In the genomic region with DNA sequence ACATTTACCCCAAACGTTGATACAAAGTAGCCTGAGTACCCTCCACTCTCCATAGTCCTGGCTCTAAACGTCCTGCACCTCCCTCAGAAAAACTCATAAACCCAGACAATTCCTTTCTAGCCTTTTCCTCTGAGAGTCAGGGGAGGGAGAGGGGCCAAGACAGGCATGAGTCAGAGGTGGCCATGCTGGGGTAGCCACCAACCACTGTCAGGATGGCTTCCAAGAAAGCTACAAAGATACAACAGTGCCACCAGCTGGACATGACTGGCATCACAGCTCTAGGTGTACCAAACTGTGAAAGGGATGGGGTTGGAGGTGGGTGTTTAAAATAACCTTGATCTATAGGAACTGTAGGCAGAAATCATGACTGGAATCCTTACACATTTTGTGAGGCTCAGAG, we compare ENCODE assay signal across 8 mouse cellular contexts.
A peak's percentile ranks its signal among the peaks of the same experiment; 100 is the strongest.
DNase-seq lines count a peak whose midpoint lies in the region; ATAC-seq and TF ChIP-seq lines count a peak whose summit lies in the region.

No protein-coding gene starts in this region.

- H3K9ac ChIP-seq in kidney, embryonic 15.5 days = no peak overlapping the region
- H3K9ac ChIP-seq in ES-Bruce4 (ENCODE audit: low read depth, poor library complexity, severe bottlenecking) = no peak overlapping the region

- no peaks in the 10 kb centered on the region for H3K27me3 ChIP-seq in kidney, adult 2 months (replicated peaks; ENCODE audit: control insufficient read depth, insufficient read depth, low read length)
- no peaks in the 10 kb centered on the region for H3K27me3 ChIP-seq in kidney, embryonic 15.5 days
- H3K27me3 ChIP-seq in ES-Bruce4 (ENCODE audit: control insufficient read depth, insufficient read depth, low read length, poor library complexity, severe bottlenecking) = no peaks in the 10 kb centered on the region

- no peak for ATAC-seq in kidney, embryonic 15.5 days (replicated peaks; ENCODE audit: low FRiP score)
- peak; percentile 44 for ATAC-seq in frontal cortex, adult (ENCODE audit: low TSS enrichment)
- peak; percentile 66 for ATAC-seq in megakaryocyte-erythroid progenitor cell, adult 5-6 weeks (replicated peaks; ENCODE audit: low FRiP score, low TSS enrichment, poor library complexity, severe bottlenecking)

- peak; percentile 77 for DNase-seq in kidney, adult 2 months
- DNase-seq in kidney, postnatal 4 days = peak; percentile 83 to 84
- DNase-seq in thymus, postnatal 14 days = peak; percentile 62

- TF ChIP-seq EP300 in ES-Bruce4 (IDR thresholded peaks at IDR 0.05; ENCODE audit: insufficient read depth, low read depth, low read length) = no peak

- H3K9me3 ChIP-seq in kidney, embryonic 15.5 days (replicated peaks) = no peaks in the 10 kb centered on the region
- H3K9me3 ChIP-seq in ES-Bruce4 (replicated peaks; ENCODE audit: control insufficient read depth, insufficient read depth, low read length, poor library complexity, severe bottlenecking) = no peaks in the 10 kb centered on the region

- TF ChIP-seq CTCF in kidney, adult 2 months (conservative IDR thresholded peaks at IDR 0.05; ENCODE audit: insufficient read depth, insufficient read length, low read depth, low read length) = peak; percentile 74
- peak; percentile 66 for TF ChIP-seq CTCF in ES-Bruce4 (IDR thresholded peaks at IDR 0.05; ENCODE audit: low read depth, low read length)
- peak; percentile 59 for TF ChIP-seq CTCF in bone marrow macrophage, adult 2 months (IDR thresholded peaks at IDR 0.05; ENCODE audit: low read depth, low read length)

- no peak overlapping the region for H3K4me3 ChIP-seq in kidney, adult 2 months (ENCODE audit: insufficient read depth, low read depth, low read length)
- no peak overlapping the region for H3K4me3 ChIP-seq in kidney, embryonic 15.5 days (replicated peaks)
- H3K4me3 ChIP-seq in ES-Bruce4 (ENCODE audit: low read depth, low read length) = no peak overlapping the region
- no peak overlapping the region for H3K4me3 ChIP-seq in bone marrow macrophage, adult 2 months (ENCODE audit: insufficient read depth, low read length)

- peaks cover 55% of the 10 kb centered on the region for H3K4me1 ChIP-seq in kidney, adult 2 months (ENCODE audit: control insufficient read depth, insufficient read depth, low read length)
- peaks cover 47% of the 10 kb centered on the region for H3K4me1 ChIP-seq in kidney, embryonic 15.5 days
- no peaks in the 10 kb centered on the region for H3K4me1 ChIP-seq in ES-Bruce4 (ENCODE audit: control insufficient read depth, insufficient read depth, low read length)
- H3K4me1 ChIP-seq in bone marrow macrophage, adult 2 months (ENCODE audit: control insufficient read depth, insufficient read depth, low read length) = peaks cover 41% of the 10 kb centered on the region

- peak overlapping the region; percentile 61 for H3K27ac ChIP-seq in kidney, adult 2 months (ENCODE audit: insufficient read depth, low read depth, low read length)
- no peak overlapping the region for H3K27ac ChIP-seq in kidney, embryonic 15.5 days
- no peak overlapping the region for H3K27ac ChIP-seq in ES-Bruce4 (ENCODE audit: insufficient read depth, low read length)
- H3K27ac ChIP-seq in bone marrow macrophage, adult 2 months (ENCODE audit: insufficient read depth, low read depth, low read length) = no peak overlapping the region

- TF ChIP-seq POLR2A in kidney, adult 2 months (IDR thresholded peaks at IDR 0.05; ENCODE audit: low read depth, low read length) = no peak
- no peak for TF ChIP-seq POLR2A in ES-Bruce4 (IDR thresholded peaks at IDR 0.05; ENCODE audit: insufficient read depth, low read length)
- no peak for TF ChIP-seq POLR2A in bone marrow macrophage, adult 2 months (IDR thresholded peaks at IDR 0.05; ENCODE audit: borderline replicate concordance, low read depth, low read length)

- H3K4me2 ChIP-seq in kidney, embryonic 15.5 days = no peak overlapping the region

- 28% methylated on average over 2 of the region's 2 CpGs for WGBS in kidney, adult 2 months
- 39% methylated on average over 2 of the region's 2 CpGs for WGBS in kidney, embryonic 15.5 days

- peaks cover 41% of the 10 kb centered on the region for H3K36me3 ChIP-seq in kidney, adult 2 months (ENCODE audit: control insufficient read depth, insufficient read depth, low read length)
- peaks cover 67% of the 10 kb centered on the region for H3K36me3 ChIP-seq in kidney, embryonic 15.5 days
- no peaks in the 10 kb centered on the region for H3K36me3 ChIP-seq in ES-Bruce4 (ENCODE audit: control insufficient read depth, insufficient read depth, low read length, poor library complexity, severe bottlenecking)
